Mouse (Mus musculus) erythroblast, embryonic 14.5 days (primary cell): ENCODE results near the gene Olfr1246. TPM values are rescaled to one million over a fixed set of nuclear protein-coding genes. Genes with fewer than 3 reads are reported as not detected.
"Not testable (repeated sequence)": the region's sequence is repeated elsewhere in the genome, so short reads cannot be mapped to it uniquely, and the experiment has no call there.

ENCODE experiments used
- H3K27me3 ChIP-seq: 2 replicates; pipeline ENCODE4 v1.6.1; 2012; ENCODE audit warnings: inconsistent platforms; ENCODE audit not compliant: control insufficient read depth
- H3K36me3 ChIP-seq: 2 replicates; pipeline ENCODE4 v1.6.1; 2012; ENCODE audit warnings: mild to moderate bottlenecking, inconsistent platforms; ENCODE audit not compliant: control insufficient read depth
- H3K4me1 ChIP-seq: 2 replicates; pipeline ENCODE4 v1.6.1; 2012; ENCODE audit warnings: inconsistent platforms; ENCODE audit not compliant: control insufficient read depth
- H3K4me3 ChIP-seq: replicated peaks from 2 replicates; pipeline ENCODE3; 2012; ENCODE audit warnings: moderate library complexity, mild to moderate bottlenecking, inconsistent platforms
- H3K9me3 ChIP-seq: 2 replicates; pipeline ENCODE4 v1.6.1; 2012; ENCODE audit warnings: low read length, inconsistent platforms, mixed read lengths; ENCODE audit not compliant: control insufficient read depth
- GATA1 ChIP-seq: IDR thresholded peaks from 2 replicates; pipeline ENCODE4 v1.6.1; 2012; ENCODE audit warnings: low read length, inconsistent platforms, mixed read lengths
- TAL1 ChIP-seq: IDR thresholded peaks from 3 replicates; pipeline ENCODE4 v1.6.1; 2012; ENCODE audit warnings: low read length, inconsistent platforms, mixed read lengths
- polyA plus RNA-seq: library from polyadenylated mRNA; stranded (reverse); fragments of >175 nt; gene quantifications from 2 replicates; pipeline ENCODE4 v1.2.3, GENCODE M21; 2012

Gene Olfr1246
- not detected in 2 replicates for polyA plus RNA-seq

- H3K4me3 ChIP-seq = no peak within 1 kb of the TSS
- no peaks in the 10 kb centered on the region for H3K36me3 ChIP-seq
- H3K9me3 ChIP-seq = no peaks in the 10 kb centered on the region
- no peaks in the 10 kb centered on the region for H3K4me1 ChIP-seq
- TF ChIP-seq TAL1 = no peak
- no peak for TF ChIP-seq GATA1
- H3K27me3 ChIP-seq = no peaks in the 10 kb centered on the region
These were observed at the start of gene Olfr1246 for GRCm38 (mm10) chr2:89593057-89593456. Olfr1246 (minus strand) TSS chr2:89593157.

GRCm38 (mm10) chr2:89634883-89635282 lies 41.9 kb upstream of the Olfr1246 start, which contains the start of gene Olfr1249:
Olfr1249 (minus strand) TSS chr2:89634983.
- TF ChIP-seq TAL1 (no peak), GATA1 (no peak)
- H3K36me3 ChIP-seq = no peaks in the 10 kb centered on the region
- H3K4me1 ChIP-seq = no peaks in the 10 kb centered on the region
- no peaks in the 10 kb centered on the region for H3K27me3 ChIP-seq
- H3K4me3 ChIP-seq = no peak within 1 kb of the TSS
- no peaks in the 10 kb centered on the region for H3K9me3 ChIP-seq

- not testable (repeated sequence) for H3K4me1 ChIP-seq, H3K4me3 ChIP-seq, H3K9me3 ChIP-seq, H3K36me3 ChIP-seq, H3K27me3 ChIP-seq
These were observed 25.2 kb upstream of the Olfr1246 start, which contains the start of gene Olfr1248 for GRCm38 (mm10) chr2:89618145-89618544. Olfr1248 (minus strand) TSS chr2:89618245.

GRCm38 (mm10) chr2:89614030-89614429 lies 21.1 kb upstream of the Olfr1246 start, which contains the start of gene Olfr1247:
Olfr1247 (minus strand) TSS chr2:89614130.
- Histone ChIP-seq H3K27me3 (no peaks in the 10 kb centered on the region), H3K9me3 (no peaks in the 10 kb centered on the region), H3K4me1 (no peaks in the 10 kb centered on the region), H3K36me3 (no peaks in the 10 kb centered on the region), H3K4me3 (no peak within 1 kb of the TSS)
- TF ChIP-seq GATA1 (no peak), TAL1 (no peak)

GRCm38 (mm10) chr2:89578347-89578746 lies 14.6 kb downstream of the Olfr1246 start, which contains the start of gene Olfr1245:
Olfr1245 (minus strand) TSS chr2:89578447.
- TF ChIP-seq GATA1 = no peak
- no peak for TF ChIP-seq TAL1

GRCm38 (mm10) chr2:89562706-89563105 lies 30.3 kb downstream of the Olfr1246 start:
- H3K4me1 ChIP-seq, H3K36me3 ChIP-seq, H3K27me3 ChIP-seq, H3K9me3 ChIP-seq, H3K4me3 ChIP-seq: not testable (repeated sequence)

More at GRCm38 (mm10) chr2:89578347-89578746, 14.6 kb downstream of the Olfr1246 start, which contains the start of gene Olfr1245:
- no peak within 1 kb of the TSS for H3K4me3 ChIP-seq
- H3K9me3 ChIP-seq = no peaks in the 10 kb centered on the region
- H3K4me1 ChIP-seq = no peaks in the 10 kb centered on the region
- H3K27me3 ChIP-seq = no peaks in the 10 kb centered on the region
- H3K36me3 ChIP-seq = no peaks in the 10 kb centered on the region

- Histone ChIP-seq H3K4me1 (no peaks in the 10 kb centered on the region), H3K9me3 (peaks cover 9% of the 10 kb centered on the region; the same call in 1 of the 2 replicates), H3K4me3 (no peak overlapping the region), H3K36me3 (no peaks in the 10 kb centered on the region), H3K27me3 (no peaks in the 10 kb centered on the region)
- TF ChIP-seq TAL1 (no peak), GATA1 (no peak)
These were observed 48.4 kb downstream of the Olfr1246 start for GRCm38 (mm10) chr2:89544516-89544915.

- TF ChIP-seq TAL1 (no peak), GATA1 (no peak)
- H3K36me3 ChIP-seq = no peaks in the 10 kb centered on the region
- H3K4me3 ChIP-seq = no peak overlapping the region
- H3K4me1 ChIP-seq = no peaks in the 10 kb centered on the region
- H3K27me3 ChIP-seq = no peaks in the 10 kb centered on the region
- H3K9me3 ChIP-seq = peaks cover 4% of the 10 kb centered on the region; the same call in 1 of the 2 replicates
These were observed 53.0 kb downstream of the Olfr1246 start for GRCm38 (mm10) chr2:89539923-89540322.

Other genes with a start within 250 kb of the Olfr1246 start
- gene Olfr1234, start 228.3 kb downstream of the Olfr1246 start, polyA plus RNA-seq = not detected in 2 replicates
- not detected in 2 replicates for gene Olfr1238, start 183.5 kb downstream of the Olfr1246 start, polyA plus RNA-seq
- not detected in 2 replicates for gene Olfr1239, start 172.8 kb downstream of the Olfr1246 start, polyA plus RNA-seq
- gene Olfr1240, start 150.2 kb downstream of the Olfr1246 start, polyA plus RNA-seq = not detected in 2 replicates
- gene Olfr1241, start 106.0 kb downstream of the Olfr1246 start, polyA plus RNA-seq = not detected in 2 replicates
- not detected in 2 replicates for gene Olfr1242, start 94.8 kb downstream of the Olfr1246 start, polyA plus RNA-seq
- gene Olfr1243, start 61.7 kb downstream of the Olfr1246 start, polyA plus RNA-seq = not detected in 2 replicates
- not detected in 2 replicates for gene Olfr1245, start 14.7 kb downstream of the Olfr1246 start, polyA plus RNA-seq
- 0.01 TPM in 1 of 2 replicates, not detected in the other for gene Olfr1247, start 21.0 kb upstream of the Olfr1246 start, polyA plus RNA-seq
- not detected in 2 replicates for gene Olfr1248, start 25.1 kb upstream of the Olfr1246 start, polyA plus RNA-seq
- gene Olfr1249, start 41.8 kb upstream of the Olfr1246 start, polyA plus RNA-seq = not detected in 2 replicates
- gene Olfr1250, start 68.3 kb upstream of the Olfr1246 start, polyA plus RNA-seq = not detected in 2 replicates
- not detected in 2 replicates for gene Olfr1251, start 78.8 kb upstream of the Olfr1246 start, polyA plus RNA-seq
- gene Olfr1252, start 131.9 kb upstream of the Olfr1246 start, polyA plus RNA-seq = not detected in 2 replicates
- not detected in 2 replicates for gene Olfr1253, start 163.9 kb upstream of the Olfr1246 start, polyA plus RNA-seq
- gene Olfr1254, start 200.5 kb upstream of the Olfr1246 start, polyA plus RNA-seq = not detected in 2 replicates
- gene Olfr1255, start 218.9 kb upstream of the Olfr1246 start, polyA plus RNA-seq = not detected in 2 replicates
- 0.02 TPM in 1 of 2 replicates, not detected in the other for gene Olfr1256, start 248.4 kb upstream of the Olfr1246 start, polyA plus RNA-seq